Mouse (Mus musculus) embryonic facial prominence, embryonic 10.5 days (tissue): ENCODE results near the gene Myl7. TPM values are rescaled to one million over a fixed set of nuclear protein-coding genes. Genes with fewer than 3 reads are reported as not detected.

ENCODE experiments used
- DNase-seq: peaks from one replicate; pipeline ENCODE4 v3.0.0-alpha.2; 2017; ENCODE audit warnings: low spot score
- H3K27ac ChIP-seq: fragments of 300-500 bp; sonication (generic); replicated peaks from 2 replicates; pipeline ENCODE4 v1.5.1; 2016; ENCODE audit warnings: mild to moderate bottlenecking
- H3K27me3 ChIP-seq: fragments of 300-500 bp; sonication (generic); replicated peaks from 2 replicates; pipeline ENCODE4 v1.6.1; 2016; ENCODE audit warnings: low read depth, mild to moderate bottlenecking; ENCODE audit not compliant: poor library complexity, severe bottlenecking
- H3K36me3 ChIP-seq: fragments of 300-500 bp; sonication (generic); replicated peaks from 2 replicates; pipeline ENCODE4 v1.6.1; 2016; ENCODE audit warnings: mild to moderate bottlenecking, moderate library complexity
- H3K4me1 ChIP-seq: fragments of 300-500 bp; sonication (generic); 2 replicates; pipeline ENCODE4 v1.6.1; 2016
- H3K4me3 ChIP-seq: fragments of 300-500 bp; sonication (generic); 2 replicates; pipeline ENCODE4 v1.5.1; 2016; ENCODE audit warnings: mild to moderate bottlenecking, moderate library complexity
- H3K9me3 ChIP-seq: fragments of 300-500 bp; sonication (generic); 2 replicates; pipeline ENCODE4 v1.6.1; 2016; ENCODE audit warnings: mild to moderate bottlenecking
- WGBS: fragments of 180-500 bp; shearing (Covaris S2); methylation state at CpG from one replicate; pipeline ENCODE4 v1.1.7; 2016; 5-methylcytosine and 5-hydroxymethylcytosine counted together
- polyA plus RNA-seq: library from polyadenylated mRNA; unstranded; fragments of >200 nt; fragmentation: Nextera tagmentation; extraction: Ambion mirVana; gene quantifications from 2 replicates; pipeline ENCODE4 v1.2.1, GENCODE M21; 2016

Gene Myl7
- polyA plus RNA-seq, 1 experiment from 2014 or later = 5.4 TPM

GRCm38 (mm10) chr11:5877921-5878526 lies 20.6 kb downstream of the Myl7 start, which contains the start of gene Pold2:
Gene Pold2, minus strand, starts transcription at chr11:5878292.
- under 1% methylated on average over 52 of the region's 52 CpGs for WGBS
- DNase-seq = peak; percentile 99
- Histone ChIP-seq H3K4me1 (peaks cover 32% of the 10 kb centered on the region), H3K9me3 (no peaks in the 10 kb centered on the region), H3K36me3 (peaks cover 38% of the 10 kb centered on the region), H3K27ac (peak within 1 kb of the TSS; percentile 87), H3K4me3 (peak within 1 kb of the TSS; percentile 77), H3K27me3 (no peaks in the 10 kb centered on the region)

GRCm38 (mm10) chr11:5877421-5877820 lies 21.2 kb downstream of the Myl7 start:
- Histone ChIP-seq H3K36me3 (peaks cover 44% of the 10 kb centered on the region), H3K4me1 (peaks cover 32% of the 10 kb centered on the region), H3K9me3 (no peaks in the 10 kb centered on the region), H3K4me3 (peak overlapping the region; percentile 77), H3K27me3 (no peaks in the 10 kb centered on the region), H3K27ac (peak overlapping the region; percentile 87)
- DNase-seq = peak; percentile 19
- WGBS = 7% methylated on average over 5 of the region's 5 CpGs

- H3K36me3 ChIP-seq = peaks cover 86% of the 10 kb centered on the region
- no peaks in the 10 kb centered on the region for H3K9me3 ChIP-seq
- H3K4me1 ChIP-seq = peaks cover 21% of the 10 kb centered on the region
- no peak for DNase-seq
- no peaks in the 10 kb centered on the region for H3K27me3 ChIP-seq
- WGBS = 97% methylated on average over 9 of the region's 9 CpGs
- H3K27ac ChIP-seq = no peak overlapping the region
- H3K4me3 ChIP-seq = no peak overlapping the region
These were observed 25.4 kb downstream of the Myl7 start for GRCm38 (mm10) chr11:5873192-5873591.

- Histone ChIP-seq H3K27me3 (no peaks in the 10 kb centered on the region), H3K36me3 (peaks cover 91% of the 10 kb centered on the region), H3K27ac (no peak overlapping the region), H3K9me3 (no peaks in the 10 kb centered on the region), H3K4me1 (peaks cover 21% of the 10 kb centered on the region), H3K4me3 (no peak overlapping the region)
- WGBS = 94% methylated on average over 11 of the region's 11 CpGs
- no peak for DNase-seq
These were observed 25.9 kb downstream of the Myl7 start for GRCm38 (mm10) chr11:5872707-5873106.

GRCm38 (mm10) chr11:5870069-5870468 lies 28.5 kb downstream of the Myl7 start:
- Histone ChIP-seq H3K27ac (no peak overlapping the region), H3K4me1 (no peaks in the 10 kb centered on the region), H3K9me3 (no peaks in the 10 kb centered on the region), H3K4me3 (no peak overlapping the region), H3K36me3 (peaks cover 77% of the 10 kb centered on the region), H3K27me3 (no peaks in the 10 kb centered on the region)
- 92% methylated on average over 16 of the region's 16 CpGs for whole genome bisulfite sequencing
- no peak for DNase-seq

- no peak overlapping the region for H3K4me3 ChIP-seq
- DNase-seq = no peak
- H3K27ac ChIP-seq = no peak overlapping the region
- peaks cover 74% of the 10 kb centered on the region for H3K36me3 ChIP-seq
- H3K27me3 ChIP-seq = peaks cover 5% of the 10 kb centered on the region
- WGBS = 93% methylated on average over 16 of the region's 16 CpGs
- no peaks in the 10 kb centered on the region for H3K4me1 ChIP-seq
- no peaks in the 10 kb centered on the region for H3K9me3 ChIP-seq
These were observed 29.3 kb downstream of the Myl7 start for GRCm38 (mm10) chr11:5869331-5869730.

- no peak for DNase-seq
- Histone ChIP-seq H3K4me1 (peaks cover under 1% of the 10 kb centered on the region; the same call in 1 of the 2 replicates), H3K9me3 (no peaks in the 10 kb centered on the region), H3K36me3 (peaks cover 64% of the 10 kb centered on the region), H3K4me3 (no peak overlapping the region), H3K27ac (no peak overlapping the region), H3K27me3 (peaks cover 15% of the 10 kb centered on the region)
- WGBS = 91% methylated on average over 12 of the region's 12 CpGs
These were observed 30.3 kb downstream of the Myl7 start for GRCm38 (mm10) chr11:5868324-5868723.

- Histone ChIP-seq H3K4me1 (peaks cover 12% of the 10 kb centered on the region), H3K27ac (no peak overlapping the region), H3K27me3 (peaks cover 26% of the 10 kb centered on the region), H3K9me3 (no peaks in the 10 kb centered on the region), H3K36me3 (peaks cover 53% of the 10 kb centered on the region), H3K4me3 (no peak overlapping the region)
- DNase-seq = no peak
- 85% methylated on average over 2 of the region's 2 CpGs for WGBS
These were observed 31.4 kb downstream of the Myl7 start for GRCm38 (mm10) chr11:5867196-5867595.

- H3K36me3 ChIP-seq = peaks cover 7% of the 10 kb centered on the region
- 21% methylated on average over 15 of the region's 15 CpGs for WGBS
- H3K27ac ChIP-seq = no peak overlapping the region
- no peak for DNase-seq
- H3K9me3 ChIP-seq = no peaks in the 10 kb centered on the region
- peaks cover 24% of the 10 kb centered on the region for H3K4me1 ChIP-seq
- H3K27me3 ChIP-seq = peaks cover 57% of the 10 kb centered on the region
- H3K4me3 ChIP-seq = peak overlapping the region; percentile 60
These were observed 36.0 kb downstream of the Myl7 start for GRCm38 (mm10) chr11:5862394-5863105.

GRCm38 (mm10) chr11:5861678-5862393 lies 36.7 kb downstream of the Myl7 start, which contains the start of gene Aebp1:
Gene Aebp1, plus strand, starts transcription at chr11:5861947.
- Histone ChIP-seq H3K9me3 (no peaks in the 10 kb centered on the region), H3K27me3 (peaks cover 57% of the 10 kb centered on the region), H3K27ac (peak within 1 kb of the TSS; percentile 73), H3K4me3 (peak within 1 kb of the TSS; percentile 60), H3K4me1 (peaks cover 24% of the 10 kb centered on the region), H3K36me3 (peaks cover 5% of the 10 kb centered on the region; the same call in 1 of the 2 replicates)
- DNase-seq = peak; percentile 75
- 4% methylated on average over 59 of the region's 59 CpGs for whole genome bisulfite sequencing

GRCm38 (mm10) chr11:5860639-5861038 lies 37.9 kb downstream of the Myl7 start:
- Histone ChIP-seq H3K9me3 (no peaks in the 10 kb centered on the region), H3K4me1 (peaks cover 33% of the 10 kb centered on the region), H3K27me3 (peaks cover 57% of the 10 kb centered on the region), H3K36me3 (0 out of 2 replicates have a peak, but pooled peaks cover 5% of the 10 kb centered on the region), H3K27ac (no peak overlapping the region), H3K4me3 (no peak overlapping the region)
- WGBS = 71% methylated on average over 6 of the region's 6 CpGs
- DNase-seq = no peak

GRCm38 (mm10) chr11:5859883-5860550 lies 38.6 kb downstream of the Myl7 start:
- Histone ChIP-seq H3K27ac (no peak overlapping the region), H3K9me3 (no peaks in the 10 kb centered on the region), H3K36me3 (0 out of 2 replicates have a peak, but pooled peaks cover 4% of the 10 kb centered on the region), H3K27me3 (peaks cover 57% of the 10 kb centered on the region), H3K4me1 (peaks cover 33% of the 10 kb centered on the region), H3K4me3 (no peak overlapping the region)
- DNase-seq = no peak
- WGBS = 84% methylated on average over 13 of the region's 13 CpGs
